Mouse (Mus musculus): ENCODE results near the gene Cnnm4.

GRCm38 (mm10) chr1:36458169-36458568, 13.3 kb upstream of the Cnnm4 start:
- TF ChIP-seq CTCF (IDR thresholded peaks at IDR 0.05; ENCODE audit: control insufficient read depth, insufficient read depth, insufficient read length) (no peak), MAX (IDR thresholded peaks at IDR 0.05) (no peak), USF1 (IDR thresholded peaks at IDR 0.05; ENCODE audit: low read depth) (no peak), MYOD1 (IDR thresholded peaks at IDR 0.05; ENCODE audit: control insufficient read depth, insufficient read length, low read depth) (no peak), MYOG (IDR thresholded peaks at IDR 0.05; ENCODE audit: control insufficient read depth, extremely low read depth, insufficient read length) (no peak), CEBPB (IDR thresholded peaks at IDR 0.05; ENCODE audit: low read depth) (no peak), FOSL1 (IDR thresholded peaks at IDR 0.05; ENCODE audit: insufficient read depth, low read length, poor library complexity, severe bottlenecking) (no peak)

All from C2C12 (cell line).